Mouse (Mus musculus): ENCODE data around the gene Rtl10. TPM values are rescaled to one million over a fixed set of nuclear protein-coding genes. Genes with fewer than 3 reads are reported as not detected.

Rtl10 gene
- total RNA-seq (2021), result 1 to 10 TPM; 5.1 to 6.7 TPM
- long read RNA-seq, experiment 1, result 0 reads
- long read RNA-seq, experiment 2, partial matches to known transcripts, result 0 of 1 reads
- long read RNA-seq, experiment 2, other reads (novel, unspliced or antisense), result 0 of 1 reads

DNA sequence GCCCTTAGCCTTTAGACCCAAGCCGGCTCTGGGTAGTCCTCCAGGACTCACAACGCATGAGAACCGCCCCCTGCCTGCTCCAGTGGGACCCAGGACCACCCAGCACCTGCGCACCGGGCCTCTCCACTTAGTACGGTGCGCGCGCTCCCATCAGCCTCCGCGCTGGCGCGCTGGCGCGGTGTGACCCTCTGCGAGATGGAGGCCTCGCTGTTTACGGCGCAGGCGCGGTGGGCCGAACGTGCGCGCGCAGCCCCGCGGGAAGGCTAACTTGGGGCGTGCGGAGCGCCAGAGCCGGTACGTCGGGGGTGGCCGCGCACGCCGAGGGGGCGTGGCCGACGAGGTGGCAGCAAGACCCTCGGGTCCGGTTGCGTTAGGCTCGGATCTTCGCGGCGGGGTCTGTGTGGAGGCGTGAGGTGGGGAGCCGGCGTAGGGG lies at the start of gene Rtl10, which contains the start of gene Gnb1l:
Gene Rtl10, plus strand, starts transcription at position 344 of the 433 bp plus-strand sequence.
Gene Gnb1l, plus strand, starts transcription at position 156 of the 433 bp plus-strand sequence.
- DNase-seq (ENCODE audit: low spot score in 2 of 2), result peak; percentile 95 to 96

DNA sequence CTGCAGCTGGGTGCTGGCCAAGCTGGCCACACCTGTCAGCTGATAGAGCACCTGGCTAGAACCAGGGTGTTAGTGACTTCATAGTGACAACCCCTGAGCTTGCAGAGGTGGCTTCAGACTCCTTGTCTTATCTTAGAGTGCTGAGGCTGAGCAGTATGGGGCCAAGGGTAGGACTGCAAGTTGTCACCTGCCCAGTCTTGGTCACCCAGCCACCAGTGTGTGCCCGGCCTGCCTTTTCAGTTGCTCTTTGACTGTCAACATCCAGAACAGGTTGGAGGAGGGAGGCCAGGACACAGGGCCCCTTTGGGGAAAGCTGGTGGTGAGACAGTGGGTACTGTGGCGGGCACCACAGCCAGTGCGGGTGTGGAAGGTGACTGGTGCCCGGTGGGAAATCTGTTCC lies 49.7 kb upstream of the Rtl10 start:
- DNase-seq (ENCODE audit: low spot score in 2 of 2), result no peak

DNA sequence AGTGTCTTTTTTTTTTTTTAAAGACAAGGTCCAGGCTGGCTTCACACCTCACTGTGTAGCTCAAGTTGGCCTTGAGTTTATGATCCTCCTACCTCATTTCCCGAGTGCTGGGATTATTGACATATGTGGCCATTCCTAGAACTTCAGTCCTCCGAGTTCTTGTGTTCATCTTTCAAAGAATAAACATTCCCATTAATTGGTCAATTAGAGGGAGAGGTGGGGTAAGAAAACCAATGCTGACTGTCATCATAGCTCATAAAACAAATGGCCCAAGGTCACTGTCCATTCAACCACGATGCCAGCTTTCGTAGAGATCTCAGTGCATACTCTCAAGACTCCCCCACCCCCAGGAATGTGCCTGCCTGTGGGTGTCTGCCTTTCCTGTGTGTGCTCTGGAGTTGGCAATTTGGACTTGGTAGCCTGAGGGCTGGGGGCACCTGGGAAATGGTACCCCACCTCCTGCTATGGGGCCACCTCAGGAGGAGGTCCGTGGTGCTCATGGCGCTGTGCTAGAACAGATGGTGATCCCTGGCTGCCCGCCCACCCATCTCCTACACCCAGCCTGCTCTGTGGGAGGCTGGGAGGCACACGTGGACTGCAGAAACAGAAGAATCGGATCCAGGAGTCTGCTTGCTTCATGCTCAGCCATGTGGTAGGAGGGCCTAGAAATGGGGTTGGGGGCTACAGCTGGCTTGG lies 47.1 kb upstream of the Rtl10 start:
- no peak for DNase-seq (ENCODE audit: low spot score in 2 of 2)

DNA sequence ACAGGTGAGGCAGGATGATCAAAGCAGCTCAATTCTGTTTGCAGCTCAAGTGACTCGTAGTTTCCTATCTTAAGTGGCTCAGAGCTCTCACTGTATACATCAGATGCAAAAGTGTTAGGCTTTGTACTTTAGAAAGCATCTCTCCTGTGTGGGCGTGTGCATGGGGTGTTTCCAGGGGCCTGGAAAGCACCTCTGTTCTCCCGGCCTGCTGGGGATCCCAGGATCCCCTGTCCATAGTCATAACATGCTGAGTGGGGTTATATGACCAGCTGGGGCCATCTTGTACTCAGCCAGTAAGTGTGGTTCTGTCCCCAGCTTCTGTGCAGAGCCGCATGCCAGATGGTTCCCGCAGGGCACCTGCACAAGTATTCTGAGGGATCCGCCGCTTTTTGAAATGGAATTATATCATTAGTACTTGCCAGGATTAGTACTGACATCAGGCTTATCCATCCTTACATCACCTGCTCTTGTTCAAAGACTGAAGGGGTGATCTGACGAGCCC lies 46.3 kb upstream of the Rtl10 start:
- no peak for DNase-seq (ENCODE audit: low spot score in 2 of 2)

DNA sequence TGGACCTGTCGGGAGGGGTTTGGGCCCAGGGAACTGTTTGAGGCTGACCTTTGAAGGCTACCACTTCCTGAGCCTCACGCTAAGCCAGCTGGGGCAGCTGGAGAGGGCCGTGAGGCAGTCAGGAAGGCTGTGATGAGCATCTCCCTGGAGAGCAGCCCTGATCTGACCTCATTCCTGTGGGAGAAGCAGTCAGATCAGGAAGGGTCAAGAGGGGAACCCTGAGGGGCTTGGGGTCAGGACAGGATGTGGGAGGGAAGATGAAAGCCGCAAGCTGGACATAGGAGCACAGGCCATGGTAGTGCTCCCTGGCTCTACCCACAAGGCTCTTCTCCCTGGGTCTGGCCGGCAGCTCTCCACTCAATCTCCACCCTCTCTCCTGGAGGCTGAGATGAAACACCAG lies 44.9 kb upstream of the Rtl10 start:
- DNase-seq (ENCODE audit: low spot score in 2 of 2), result no peak

DNA sequence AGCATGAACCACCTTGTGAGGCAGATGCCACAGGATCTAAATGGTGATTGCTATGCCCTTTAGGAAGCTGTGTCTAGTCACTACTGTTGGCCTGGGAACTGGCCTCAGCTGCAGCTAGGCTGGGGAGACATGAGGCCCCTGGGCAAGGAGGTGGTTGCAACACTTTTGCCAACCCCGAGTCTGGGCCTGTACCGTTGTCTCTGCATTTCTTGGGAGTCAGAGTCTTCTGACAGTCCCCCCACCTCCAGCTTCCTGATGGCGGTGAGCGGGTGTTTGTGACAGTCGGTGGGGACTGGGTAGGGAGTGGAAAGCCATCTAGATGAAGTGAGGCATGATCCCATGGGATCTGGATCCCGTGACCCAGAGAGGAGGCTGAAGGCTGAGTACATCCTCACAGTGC lies 43.3 kb upstream of the Rtl10 start:
- no peak for DNase-seq (ENCODE audit: low spot score in 2 of 2)

DNA sequence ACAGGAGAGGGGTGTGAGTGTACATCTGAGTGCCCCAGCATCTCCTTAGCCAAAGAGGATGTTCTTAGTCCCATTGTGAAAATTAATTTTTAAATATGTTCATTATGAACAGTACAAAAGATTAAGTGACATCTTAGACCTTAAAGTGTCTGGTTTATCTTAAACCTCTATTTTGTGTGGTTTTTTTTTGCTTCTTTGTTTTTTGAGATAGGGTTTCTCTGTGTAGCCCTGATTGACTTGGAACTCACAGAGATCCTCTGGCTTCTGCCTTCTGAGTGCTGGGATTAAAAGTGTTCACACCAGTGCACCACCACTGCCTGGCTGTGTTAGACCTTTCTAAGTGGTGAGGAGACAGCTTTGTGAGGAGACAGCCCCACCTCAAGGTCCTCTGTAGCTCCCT lies 40.0 kb upstream of the Rtl10 start:
- no peak for DNase-seq (ENCODE audit: low spot score in 2 of 2)

DNA sequence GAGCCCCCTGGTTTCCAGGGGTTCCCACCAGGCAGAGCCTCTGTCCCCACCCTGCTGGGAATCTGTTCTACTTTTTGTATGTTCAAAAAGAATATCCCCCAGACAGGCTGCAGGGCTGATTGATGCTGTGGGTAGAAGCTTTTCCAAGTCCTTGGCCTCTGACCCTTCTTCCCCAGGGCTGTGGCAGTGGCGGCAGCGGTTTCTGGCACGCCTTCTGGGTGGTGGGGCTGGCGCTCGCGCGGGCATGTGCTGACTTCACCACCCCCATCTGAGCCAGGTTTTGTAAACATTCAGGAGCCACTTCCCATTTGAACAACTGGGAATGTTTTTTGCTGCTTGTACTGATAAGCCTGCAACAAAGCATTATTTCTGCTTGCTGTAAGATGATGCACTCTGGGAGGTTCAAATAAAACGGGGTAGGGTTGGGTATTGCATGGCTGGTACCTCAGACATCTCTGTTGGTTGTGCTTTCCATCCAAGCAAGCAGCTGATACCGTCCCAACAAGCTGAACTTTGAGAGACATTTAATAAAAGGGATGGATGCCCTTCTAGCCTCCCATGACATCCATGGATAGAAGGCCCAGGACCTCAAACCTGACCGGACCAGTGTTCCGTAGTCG lies 39.3 kb upstream of the Rtl10 start:
- no peak for DNase-seq (ENCODE audit: low spot score in 2 of 2)

DNA sequence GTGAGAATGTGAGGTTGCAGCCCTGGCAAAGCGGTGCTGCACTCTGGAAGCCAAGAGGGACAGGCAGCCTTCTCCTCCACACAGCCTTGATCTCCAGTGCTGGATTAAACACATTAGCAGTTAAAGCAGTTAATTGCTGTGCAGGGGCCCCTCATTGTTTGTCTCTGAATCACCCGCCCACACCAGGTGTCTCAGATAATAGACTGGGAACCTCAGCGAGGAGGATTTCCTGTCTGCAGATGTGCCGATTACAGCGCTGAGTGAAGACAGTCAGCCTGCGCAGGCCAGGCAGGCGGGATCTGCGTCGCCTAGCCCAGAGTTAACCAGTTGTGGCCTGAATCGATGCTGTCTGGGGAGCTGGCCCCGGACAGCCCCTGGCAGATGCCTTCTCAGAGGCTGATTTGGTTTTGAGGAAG lies 38.7 kb upstream of the Rtl10 start:
- no peak for DNase-seq (ENCODE audit: low spot score in 2 of 2)

DNA sequence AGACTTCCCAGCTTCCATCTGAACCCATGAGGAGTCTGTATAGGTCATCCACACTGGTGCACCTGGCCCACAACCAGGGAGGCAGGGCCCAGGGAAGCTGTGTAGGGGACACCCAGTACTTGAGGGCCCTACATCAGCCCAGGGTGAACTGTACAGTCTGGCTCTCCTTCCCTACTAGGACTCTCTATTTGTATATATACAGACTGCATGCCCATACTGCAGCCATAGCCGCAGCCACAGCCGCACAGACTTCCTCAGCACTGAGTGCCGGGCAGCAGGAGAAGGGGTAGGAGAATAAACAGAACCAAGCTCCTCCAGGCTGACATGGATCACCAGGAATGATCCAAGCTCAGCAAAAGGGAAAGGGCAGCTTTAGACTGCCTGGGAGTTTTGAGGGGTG lies 37.9 kb upstream of the Rtl10 start:
- DNase-seq (ENCODE audit: low spot score in 2 of 2), result no peak

DNA sequence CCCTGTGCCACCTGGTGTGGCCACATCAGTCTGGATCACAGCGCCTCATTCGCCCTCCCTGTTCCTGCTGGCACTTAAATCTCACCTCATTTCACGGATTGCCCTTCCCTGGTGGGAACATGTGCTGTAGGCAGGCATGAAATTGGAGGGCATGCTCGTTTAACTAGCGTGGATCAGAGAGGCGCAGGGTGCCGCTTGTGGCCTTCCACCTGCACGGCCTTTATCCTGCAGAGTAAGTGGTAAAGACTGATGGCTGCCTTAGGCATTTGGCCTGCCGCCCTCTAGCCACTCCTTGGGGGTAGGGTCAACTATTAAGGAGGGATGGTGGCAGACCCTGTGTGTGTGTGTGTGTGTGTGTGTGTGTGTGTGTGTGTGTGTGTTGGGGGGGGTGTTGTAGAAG lies 36.7 kb upstream of the Rtl10 start:
- no peak for DNase-seq (ENCODE audit: low spot score in 2 of 2)

DNA sequence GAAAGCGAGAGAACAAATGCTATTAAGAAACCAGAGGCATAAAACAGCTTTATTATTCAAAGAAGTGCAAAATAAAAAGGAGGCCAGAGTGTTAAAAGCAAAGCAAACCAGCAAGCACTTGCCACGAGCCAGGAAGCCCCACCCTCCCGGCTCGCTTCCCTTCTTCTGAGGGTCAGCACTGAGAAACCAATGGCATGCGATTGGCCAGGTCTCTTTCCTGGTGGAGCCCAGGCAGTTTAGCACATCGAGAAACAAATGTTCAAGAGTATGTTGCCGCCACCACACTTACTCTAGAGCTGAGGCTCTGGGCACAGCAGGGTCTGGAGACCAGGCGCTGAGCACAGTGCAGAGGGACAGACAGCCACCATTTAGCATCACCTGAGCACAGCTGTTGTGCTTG lies 36.1 kb upstream of the Rtl10 start:
- no peak for DNase-seq (ENCODE audit: low spot score in 2 of 2)

DNA sequence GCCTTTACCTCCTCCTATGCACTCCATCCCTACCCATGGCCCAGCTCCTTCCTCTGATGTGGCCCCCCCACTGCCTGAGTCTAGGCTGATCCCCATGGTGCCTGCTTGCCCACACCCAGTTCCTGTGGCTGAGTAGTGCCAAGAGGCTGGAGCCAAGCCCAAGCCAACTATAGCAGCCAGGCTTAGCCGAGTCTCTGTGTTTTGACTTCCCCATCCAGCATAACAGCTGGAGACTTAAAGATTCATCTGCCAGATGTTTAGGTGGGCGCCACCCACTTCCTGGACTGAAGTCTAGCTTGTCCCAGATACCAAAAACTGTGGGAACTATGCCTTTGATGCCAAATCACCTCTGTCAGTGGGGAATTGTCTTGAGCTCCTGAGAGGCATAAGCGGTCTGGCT lies 34.4 kb upstream of the Rtl10 start:
- no peak for DNase-seq (ENCODE audit: low spot score in 2 of 2)

DNA sequence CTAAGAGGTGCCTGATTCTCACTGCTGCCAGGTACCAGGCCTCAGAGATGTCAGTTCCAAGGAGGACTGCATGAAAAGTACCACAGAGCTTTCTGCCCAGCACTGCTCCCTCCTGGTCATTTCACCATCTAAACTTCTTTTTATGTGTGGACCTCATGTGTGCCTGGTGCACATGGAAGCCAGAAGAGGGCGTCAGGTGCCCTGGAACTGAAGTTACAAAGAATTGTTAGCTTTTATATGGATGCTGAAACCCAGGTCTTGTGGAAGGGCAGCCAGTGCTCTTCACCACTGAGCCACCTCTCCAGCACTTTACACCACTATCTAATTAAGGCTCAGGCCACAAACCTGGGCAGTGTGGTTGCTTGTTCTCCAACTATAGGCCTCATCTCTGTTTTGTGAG lies 27.9 kb upstream of the Rtl10 start:
- peak in 1 of 2 experiments; percentile 9 for DNase-seq (ENCODE audit: low spot score in 2 of 2)

DNA sequence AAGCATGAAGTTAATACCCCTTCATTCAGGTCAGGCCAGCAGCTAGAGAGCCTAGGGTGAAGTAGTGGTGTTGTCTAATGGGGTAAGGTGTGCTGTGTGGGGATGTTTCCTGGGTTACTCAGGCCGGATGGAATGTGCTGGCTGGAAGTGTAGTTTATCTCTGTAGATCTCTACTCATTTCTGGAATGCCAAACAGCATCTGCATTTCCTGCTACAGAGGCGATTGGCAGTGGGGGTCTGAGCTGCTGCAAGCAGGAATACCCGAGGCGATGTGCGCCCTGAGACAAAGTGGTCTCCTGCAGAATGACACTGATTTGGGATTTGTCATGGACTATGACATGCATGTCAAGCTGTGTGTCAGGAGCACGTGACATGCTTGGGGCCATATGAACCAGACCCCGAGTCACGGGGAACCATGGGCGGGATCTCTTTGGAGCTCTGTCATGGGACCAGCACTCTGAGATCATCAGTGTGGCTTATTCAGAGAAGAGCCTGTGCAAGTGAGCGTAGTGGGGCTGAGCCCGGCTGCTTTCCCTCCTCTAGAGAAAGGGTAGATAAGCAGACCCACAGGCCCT lies 27.2 kb upstream of the Rtl10 start:
- DNase-seq (ENCODE audit: low spot score in 2 of 2), result peak in 1 of 2 experiments; percentile 13

DNA sequence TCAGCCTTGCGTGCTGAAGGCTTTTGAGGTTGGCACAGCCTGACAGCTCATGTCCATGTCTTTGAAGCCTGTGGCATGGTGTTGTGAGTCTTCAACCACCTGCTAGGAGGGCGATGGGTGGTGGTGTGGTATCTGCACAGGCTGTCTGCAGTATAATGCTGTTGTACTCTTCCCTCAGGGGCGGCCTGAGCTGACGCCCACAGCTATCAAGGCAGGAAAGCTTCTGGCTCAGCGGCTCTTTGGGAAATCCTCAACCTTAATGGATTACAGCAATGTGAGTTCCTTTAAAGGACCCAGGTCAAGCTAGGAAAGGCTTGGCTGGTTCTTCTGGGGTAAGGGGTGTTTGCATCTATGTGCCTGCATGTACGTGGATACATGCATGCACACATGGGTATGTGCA lies 26.7 kb upstream of the Rtl10 start:
- peak in 1 of 2 experiments; percentile 7 for DNase-seq (ENCODE audit: low spot score in 2 of 2)

DNA sequence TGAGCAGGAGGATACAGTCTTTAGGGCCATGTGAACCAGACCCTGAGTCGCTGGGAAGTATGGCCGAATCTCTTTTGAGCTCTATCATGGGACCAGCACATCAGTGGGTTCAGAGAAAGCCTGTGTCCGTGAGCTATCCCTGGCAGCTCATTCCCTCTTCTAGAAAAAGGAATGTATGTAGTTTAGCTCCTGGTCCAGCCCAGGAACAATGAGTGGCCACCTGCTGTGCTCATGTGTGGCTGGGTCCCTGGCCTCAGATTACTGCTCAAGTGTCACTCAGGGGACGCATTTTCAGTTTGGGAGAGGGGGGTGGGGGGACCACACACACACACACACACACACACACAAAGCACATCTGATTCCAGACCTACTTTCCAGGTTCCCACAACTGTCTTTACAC lies 26.3 kb upstream of the Rtl10 start:
- no peak for DNase-seq (ENCODE audit: low spot score in 2 of 2)

DNA sequence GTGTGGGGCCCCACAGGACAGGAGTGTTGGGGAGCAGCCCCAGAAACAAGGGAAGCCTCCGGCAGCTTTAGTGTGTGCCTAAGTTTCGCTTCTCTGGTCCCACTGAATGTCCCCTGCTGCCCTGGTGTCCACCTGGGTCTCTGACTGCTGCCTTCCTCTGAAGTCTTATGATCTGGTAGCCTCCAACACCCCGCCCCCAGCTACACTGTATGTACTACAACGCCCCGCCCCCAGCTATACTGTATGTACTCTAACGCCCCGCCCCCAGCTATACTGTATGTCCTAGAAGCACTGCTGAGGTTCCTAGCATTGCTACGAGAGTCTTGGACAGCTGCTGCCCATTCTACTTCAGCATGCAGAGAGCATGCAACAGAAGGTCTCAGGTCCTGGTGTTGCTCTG lies 25.7 kb upstream of the Rtl10 start:
- peak in 1 of 2 experiments; percentile 5 for DNase-seq (ENCODE audit: low spot score in 2 of 2)

DNA sequence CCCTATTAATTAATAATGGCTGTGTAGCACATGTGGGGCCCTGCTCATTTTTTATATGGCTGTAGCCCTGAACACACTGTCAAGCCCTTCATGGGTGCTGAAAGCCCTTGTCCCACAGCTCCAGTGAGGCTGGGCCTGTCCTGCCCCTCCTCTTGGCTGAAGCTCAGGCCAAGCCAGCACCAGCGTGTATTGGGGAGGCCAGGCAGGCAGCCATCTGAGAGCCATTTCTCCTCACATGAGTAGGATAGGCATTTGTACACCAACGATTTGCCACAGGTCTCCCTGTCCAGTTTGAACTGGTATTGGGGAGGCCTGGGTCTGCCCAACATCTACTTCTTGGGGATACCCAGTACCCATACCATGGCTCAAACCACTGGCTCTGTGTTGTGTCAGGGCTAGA lies 24.7 kb upstream of the Rtl10 start:
- peak in 1 of 2 experiments; percentile 8 for DNase-seq (ENCODE audit: low spot score in 2 of 2)

DNA sequence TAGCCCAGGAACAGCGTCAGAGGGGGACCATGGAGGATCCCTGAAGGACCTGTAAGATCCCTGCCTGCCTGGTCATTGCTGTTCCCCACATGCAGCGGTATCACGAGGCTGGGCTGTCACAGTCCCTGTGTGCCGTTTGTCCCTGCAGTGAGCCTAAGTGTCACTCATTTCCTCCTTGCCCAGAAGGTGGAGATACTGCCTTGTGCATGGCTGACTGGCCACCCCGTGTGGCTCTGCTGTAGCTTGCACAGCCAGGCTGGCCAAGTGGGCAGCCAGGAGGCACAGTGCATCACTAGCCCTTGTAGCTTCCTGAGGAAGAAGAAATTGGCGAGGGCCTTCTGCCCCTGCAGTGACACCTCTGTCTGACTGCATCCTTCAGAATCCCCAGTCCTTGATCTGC lies 20.7 kb upstream of the Rtl10 start:
- DNase-seq (ENCODE audit: low spot score in 2 of 2), result peak in 1 of 2 experiments; percentile 14

DNA sequence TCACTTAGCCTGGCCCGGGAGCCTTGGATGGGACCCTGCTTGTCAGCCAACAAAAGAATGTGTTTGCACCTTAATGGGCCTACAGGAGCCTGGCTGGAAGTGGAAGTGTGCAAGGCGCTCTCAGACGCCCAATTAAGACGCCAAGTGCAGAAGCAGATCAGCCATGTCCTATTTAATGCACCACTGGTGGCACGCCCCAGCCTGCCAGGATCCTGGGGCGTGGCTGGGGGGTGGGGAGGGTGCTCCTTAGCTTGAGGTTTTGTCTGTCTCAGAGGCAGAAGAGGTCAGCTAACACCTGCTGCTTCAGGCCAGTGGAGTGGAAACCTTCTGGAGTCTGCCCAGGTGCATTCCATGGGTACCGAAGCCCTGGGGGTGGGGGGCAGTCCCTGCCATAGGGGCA lies 19.0 kb upstream of the Rtl10 start:
- peak in 1 of 2 experiments; percentile 11 for DNase-seq (ENCODE audit: low spot score in 2 of 2)

DNA sequence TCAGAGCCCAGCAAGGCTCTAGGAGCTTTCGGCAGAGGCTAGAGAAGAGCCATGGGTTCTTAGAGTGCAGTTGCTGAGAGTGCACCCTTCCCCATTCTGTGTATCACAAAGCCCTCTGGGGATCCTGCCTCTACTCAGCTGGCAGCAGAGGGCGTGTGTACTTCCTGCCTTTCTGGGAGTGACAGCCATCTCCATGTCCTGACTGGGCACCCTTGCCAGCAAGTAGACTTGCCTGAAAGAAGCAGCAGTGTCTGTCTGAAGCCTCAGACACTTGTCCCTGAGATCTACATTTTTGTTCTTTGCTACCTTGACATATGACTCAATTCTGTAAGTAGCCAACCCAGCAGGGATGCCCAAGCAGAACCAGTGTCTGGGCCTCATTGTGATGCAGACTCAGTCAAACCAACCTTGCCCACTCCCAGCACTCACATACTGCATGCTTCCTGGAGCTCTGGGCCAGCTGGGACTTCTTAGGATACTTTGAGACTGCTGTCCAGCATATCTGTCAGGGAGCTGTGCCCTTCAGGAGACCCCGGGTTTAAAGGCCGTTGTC lies 17.7 kb upstream of the Rtl10 start:
- DNase-seq (ENCODE audit: low spot score in 2 of 2), result no peak
